Mouse (Mus musculus) ES-Bruce4 (cell line): ENCODE results near the gene Dnajc1.

Source experiments
- CTCF ChIP-seq: IDR thresholded peaks from one replicate; pipeline ENCODE4 v1.8.1; 2011; ENCODE audit warnings: low read depth, low read length
- EP300 ChIP-seq: IDR thresholded peaks from 2 replicates; pipeline ENCODE4 v1.6.1; 2011; ENCODE audit warnings: low read depth, low read length; ENCODE audit not compliant: insufficient read depth
- POLR2A ChIP-seq: IDR thresholded peaks from one replicate; pipeline ENCODE4 v1.8.1; 2011; ENCODE audit warnings: low read length; ENCODE audit not compliant: insufficient read depth

GRCm38 (mm10) chr2:18401771-18402170 lies 9.1 kb upstream of the Dnajc1 start:
- TF ChIP-seq EP300 (no peak), CTCF (no peak), POLR2A (no peak)
